ENCODE assay signal across 16 mouse cellular contexts in genomic region chr12:54993246-54994067, GRCm38 (mm10). TPM values are rescaled to one million over a fixed set of nuclear protein-coding genes. Genes with fewer than 3 reads are reported as not detected.
DNase-seq lines count a peak whose midpoint lies in the region; ATAC-seq lines count a peak whose summit lies in the region.
"Had no signal": no experiment of that assay in that cellular context is flagged by ENCODE, and none has a peak within 500 bp of the region (broad histone marks: within the 10 kb centered on the region; RNA-seq: fewer than 3 reads in every experiment).

No protein-coding gene starts in this region.

- ATAC-seq in frontal cortex, adult (ENCODE audit: low TSS enrichment): peak; percentile 81
- ATAC-seq in common myeloid progenitor, adult 5-6 weeks (replicated peaks; ENCODE audit: low read depth, poor library complexity, severe bottlenecking): peak; percentile 78
- peak; percentile 36; the same call in 1 of the 2 replicates for ATAC-seq in megakaryocyte-erythroid progenitor cell, adult 5-6 weeks (replicated peaks; ENCODE audit: low FRiP score, low TSS enrichment, poor library complexity, severe bottlenecking)
- ATAC-seq: Patski had no signal

- DNase-seq in frontal cortex, postnatal 25 days (ENCODE audit: low spot score in 2 of 2): no peak
- DNase-seq in right cerebral cortex, adult 2 months (ENCODE audit: low spot score in 2 of 2): peak; percentile 11 to 17
- DNase-seq in right cerebral cortex, postnatal 4 days: no peak
- DNase-seq in thymus, postnatal 14 days: no peak
- no peak for DNase-seq in gastrocnemius, postnatal 4 days (ENCODE audit: low spot score in 2 of 2)
- DNase-seq: cerebellum, adult 9-10 months; gastrocnemius, adult 2 months; kidney, adult 11 months had no signal

RNA-seq across cellular contexts. Expression of gene Gm20403, which starts 7.1 kb away (rescaled TPM):
- total RNA-seq in common myeloid progenitor, adult 5-6 weeks (2017): not detected in 2 replicates
- not detected in 2 replicates for total RNA-seq in megakaryocyte-erythroid progenitor cell, adult 5-6 weeks (2014; fragmentation: Nextera tagmentation)
- total RNA-seq in megakaryocyte-erythroid progenitor cell, adult 5-6 weeks (2017): not detected in 2 replicates
- total RNA-seq in gastrocnemius, postnatal 4 days (2021): not detected
- total RNA-seq: adrenal gland, postnatal 36 days; gastrocnemius, adult 2 months; heart, postnatal 25 days; layer of hippocampus, adult 18-20 months; midbrain, postnatal 0 days had no signal

RNA-seq across cellular contexts. Expression of gene Baz1a, which starts 20.7 kb away (rescaled TPM):
- 98.0 and 152 TPM in 2 replicates for total RNA-seq in common myeloid progenitor, adult 5-6 weeks (2017)
- 105 and 128 TPM in 2 replicates for total RNA-seq in megakaryocyte-erythroid progenitor cell, adult 5-6 weeks (2014; fragmentation: Nextera tagmentation)
- total RNA-seq in megakaryocyte-erythroid progenitor cell, adult 5-6 weeks (2017): 98.9 and 112 TPM in 2 replicates
- total RNA-seq in gastrocnemius, postnatal 4 days (2021): 10 to 100 TPM; 11.4 to 13.4 TPM

Comparison
In these comparisons a context has a peak if more than half of its experiments do, and no peak if none do; other contexts are left out.
1. DNase-seq: peak in right cerebral cortex, adult 2 months (2 of 2); none in frontal cortex, postnatal 25 days (0 of 2), right cerebral cortex, postnatal 4 days (single experiment), thymus, postnatal 14 days (single experiment) and gastrocnemius, postnatal 4 days (0 of 2).
2. Peak in every context shown above with its lines, with median percentiles within 50 percentile points of each other: ATAC-seq.